Mouse (Mus musculus): ENCODE measurements around the gene Zfp526.
A peak's percentile ranks its signal among the peaks of the same experiment; 100 is the strongest.

GRCm38 (mm10) chr7:25267301-25267750, 46.1 kb downstream of the Zfp526 start, which contains the start of gene Cic:
- TF ChIP-seq POLR2A (IDR thresholded peaks at IDR 0.05; ENCODE audit: borderline replicate concordance, extremely low read depth, low read depth, low read length) (peak; percentile 53; the same call in 1 of the 2 replicates), CTCF (IDR thresholded peaks at IDR 0.05; ENCODE audit: insufficient read depth, low read length) (no peak)
